Mouse (Mus musculus) MEL-GATA-1-ER (cell line): Measurements from ENCODE around the gene Rcor3.

Source experiments
- DNase-seq: peaks from one replicate; pipeline ENCODE4 v3.0.0-alpha.2; 2012; ENCODE audit warnings: low read depth; ENCODE audit errors: extremely low read depth

Gene Rcor3

DNA sequence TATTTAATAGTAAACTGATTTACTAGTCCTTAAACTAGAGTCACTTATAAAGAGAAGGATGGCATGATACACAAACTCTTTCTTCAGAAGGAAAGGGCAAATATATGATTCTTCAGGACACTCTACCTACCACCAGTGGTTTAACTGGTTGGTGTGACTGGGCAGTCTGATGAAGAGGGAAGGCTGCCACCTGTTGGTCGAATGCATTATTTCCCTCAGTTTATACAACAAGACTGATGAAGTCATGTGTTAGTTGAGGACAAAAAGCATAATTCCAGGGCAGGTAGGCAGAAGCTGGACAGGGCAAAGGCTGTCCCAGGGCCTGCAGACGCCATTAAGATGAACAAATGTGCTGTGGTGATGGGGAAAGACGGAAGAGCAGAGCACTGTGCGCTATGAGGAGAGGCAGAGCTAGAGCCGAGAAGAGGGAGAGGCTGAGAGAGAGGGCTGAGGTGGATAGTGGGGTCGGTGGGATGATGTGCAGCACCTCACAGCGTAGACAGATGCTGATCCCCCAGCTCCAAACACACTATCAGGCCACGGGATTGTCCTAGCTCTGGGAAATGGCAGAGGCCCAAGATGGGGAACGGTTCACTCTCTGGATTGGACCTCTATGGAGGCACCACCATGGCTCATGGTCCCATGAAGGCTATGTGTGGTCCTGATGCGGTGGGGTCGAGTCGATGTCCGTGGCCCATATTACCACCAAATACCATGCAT is 43.3 kb downstream of the Rcor3 start:
- DNase-seq: peak; percentile 49

DNA sequence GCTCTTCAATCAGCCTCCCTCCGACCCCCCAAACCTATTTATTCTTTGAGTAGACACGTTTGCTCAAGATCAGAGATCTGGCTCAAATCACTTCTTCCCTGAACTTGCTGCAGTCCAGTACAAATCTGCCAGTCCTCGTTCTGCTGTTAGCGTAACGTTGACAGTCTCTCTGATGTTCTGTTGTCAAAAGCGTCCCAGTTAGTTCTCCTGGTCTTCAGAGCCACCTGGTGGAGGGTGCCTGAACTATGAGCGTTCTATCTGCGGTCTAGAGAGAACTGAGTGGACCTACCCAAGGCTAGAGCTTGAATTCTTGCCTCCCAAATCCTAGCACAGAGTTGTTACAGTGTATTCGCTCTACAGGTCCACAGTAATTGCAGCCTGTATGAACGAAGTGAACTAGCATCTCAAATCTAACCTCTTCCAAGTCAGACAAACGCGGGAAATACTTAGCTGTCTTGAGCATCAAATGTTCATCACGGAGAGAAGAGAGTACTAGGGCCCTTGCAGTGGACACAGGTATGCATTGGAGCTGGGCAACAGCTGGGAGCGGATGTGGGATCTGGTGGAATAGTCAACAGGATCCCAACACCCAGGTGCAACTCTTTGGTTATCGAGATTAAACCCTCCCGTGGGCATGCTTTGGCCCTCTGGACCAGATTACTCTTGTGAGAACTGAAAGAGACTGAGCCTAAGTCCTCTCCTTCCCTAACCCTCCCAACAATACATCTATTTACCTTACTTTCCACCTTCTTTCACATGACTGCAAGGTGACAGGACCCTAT is 44.8 kb downstream of the Rcor3 start:
- DNase-seq: peak; percentile 76

DNA sequence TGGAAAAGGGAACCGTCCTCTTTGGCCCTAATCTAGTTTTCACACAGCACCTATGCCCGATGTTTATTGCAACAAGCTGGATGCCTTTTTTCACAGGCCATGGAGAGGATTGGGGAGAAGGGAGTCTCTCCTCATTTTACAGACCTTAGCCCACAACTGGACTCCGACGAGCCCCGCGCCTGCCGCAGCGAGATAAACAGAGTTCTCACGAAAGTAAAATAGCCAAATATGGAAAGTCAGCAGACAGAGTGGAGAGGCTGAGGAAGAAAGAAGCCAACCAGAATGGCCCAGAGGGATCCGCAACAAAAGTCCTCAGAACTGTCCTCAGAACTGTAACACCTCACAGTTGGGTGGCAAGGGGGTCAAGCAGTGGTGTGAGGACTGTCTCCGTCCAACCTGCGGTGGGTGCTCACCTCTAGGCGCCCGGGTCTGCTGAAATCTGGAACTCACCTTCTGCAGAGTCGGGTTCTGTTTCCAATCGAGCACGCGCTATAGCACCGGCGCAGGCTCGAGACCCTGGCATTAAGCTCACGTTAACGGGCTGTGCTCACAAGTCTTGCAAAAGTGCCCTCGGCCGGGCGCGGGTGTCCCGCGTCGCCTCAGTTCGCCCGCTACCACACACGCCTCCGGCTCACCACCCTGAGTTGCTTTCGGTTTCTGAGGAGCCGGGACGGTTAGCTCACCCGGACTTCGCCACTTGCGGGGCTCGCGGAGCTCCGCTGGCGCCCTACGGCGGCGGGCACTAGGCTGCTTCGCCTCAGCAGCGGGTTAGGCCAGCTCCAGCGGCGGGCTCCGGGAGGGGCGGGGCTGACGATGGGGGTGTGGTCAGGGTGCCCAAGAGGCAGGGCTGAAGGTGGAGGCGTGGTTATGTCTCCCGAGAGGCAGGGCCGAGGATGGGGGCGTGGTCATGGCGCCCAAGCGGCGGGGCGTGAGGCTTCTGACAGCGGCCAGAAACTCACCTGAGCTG is 45.8 kb downstream of the Rcor3 start, which contains the start of gene Traf5:
Gene Traf5 (minus strand): TSS at position 754 of the 967 bp plus-strand sequence.
- DNase-seq: peak; percentile 59

DNA sequence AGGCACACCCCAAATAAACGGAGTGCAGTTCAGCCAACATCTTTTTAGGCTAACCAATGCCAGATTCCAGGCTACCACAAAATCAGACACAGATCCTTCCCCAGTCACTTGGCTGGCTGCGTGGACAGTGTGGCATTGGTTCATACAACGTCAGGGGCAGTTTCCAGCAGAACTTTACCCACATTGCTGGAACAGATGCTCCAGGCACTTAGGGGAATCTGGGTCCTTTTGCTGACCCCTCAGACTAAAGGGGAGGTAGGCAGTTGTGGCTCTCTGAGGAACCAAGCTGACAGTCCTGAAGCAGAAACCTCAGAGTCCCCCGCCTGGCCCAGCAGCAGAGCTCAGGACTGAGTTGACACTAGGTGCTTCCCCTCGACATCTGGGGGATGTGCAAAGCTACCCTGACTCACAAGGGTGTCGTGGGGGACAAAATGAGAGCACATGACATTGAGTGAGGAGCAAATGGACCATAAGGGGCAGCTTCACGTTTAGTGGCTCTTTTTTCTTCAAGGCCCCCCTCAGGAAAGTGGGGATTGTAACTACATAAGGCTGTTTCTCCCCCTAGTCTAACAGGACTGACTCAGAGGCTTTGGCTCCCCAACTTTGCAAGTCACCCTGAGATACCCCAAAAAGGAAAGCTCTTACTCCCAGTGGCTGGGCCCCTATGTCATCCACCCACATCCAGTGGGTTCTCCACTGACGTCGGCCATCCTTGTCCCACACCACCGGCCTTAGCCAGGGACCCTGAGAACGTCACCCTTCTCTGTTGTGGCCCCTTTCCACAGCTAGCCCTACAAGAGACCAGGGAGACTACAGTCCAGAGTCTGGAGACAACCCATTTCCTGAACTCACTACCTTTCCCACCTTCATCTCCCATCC is 46.9 kb downstream of the Rcor3 start:
- DNase-seq: no peak

DNA sequence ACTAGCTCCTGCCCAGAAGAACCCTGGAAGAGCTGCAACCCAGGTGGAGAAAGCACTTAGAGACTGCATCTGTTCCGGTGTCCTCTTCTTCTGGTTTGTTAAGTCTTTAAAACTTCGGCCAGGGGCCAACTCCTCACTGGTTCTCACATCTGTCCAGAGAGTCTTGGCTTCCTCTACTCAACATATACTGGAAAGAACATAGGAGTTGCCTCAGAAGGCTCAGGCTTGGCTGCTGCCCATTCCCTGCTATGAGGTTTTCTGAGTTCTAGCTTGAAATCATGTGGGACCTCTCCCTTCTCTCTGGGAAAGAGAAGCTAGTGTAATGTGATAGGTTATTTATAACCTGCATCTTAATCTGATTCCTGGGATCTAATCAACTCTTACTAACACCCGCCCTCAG is 47.6 kb downstream of the Rcor3 start:
- DNase-seq: no peak

DNA sequence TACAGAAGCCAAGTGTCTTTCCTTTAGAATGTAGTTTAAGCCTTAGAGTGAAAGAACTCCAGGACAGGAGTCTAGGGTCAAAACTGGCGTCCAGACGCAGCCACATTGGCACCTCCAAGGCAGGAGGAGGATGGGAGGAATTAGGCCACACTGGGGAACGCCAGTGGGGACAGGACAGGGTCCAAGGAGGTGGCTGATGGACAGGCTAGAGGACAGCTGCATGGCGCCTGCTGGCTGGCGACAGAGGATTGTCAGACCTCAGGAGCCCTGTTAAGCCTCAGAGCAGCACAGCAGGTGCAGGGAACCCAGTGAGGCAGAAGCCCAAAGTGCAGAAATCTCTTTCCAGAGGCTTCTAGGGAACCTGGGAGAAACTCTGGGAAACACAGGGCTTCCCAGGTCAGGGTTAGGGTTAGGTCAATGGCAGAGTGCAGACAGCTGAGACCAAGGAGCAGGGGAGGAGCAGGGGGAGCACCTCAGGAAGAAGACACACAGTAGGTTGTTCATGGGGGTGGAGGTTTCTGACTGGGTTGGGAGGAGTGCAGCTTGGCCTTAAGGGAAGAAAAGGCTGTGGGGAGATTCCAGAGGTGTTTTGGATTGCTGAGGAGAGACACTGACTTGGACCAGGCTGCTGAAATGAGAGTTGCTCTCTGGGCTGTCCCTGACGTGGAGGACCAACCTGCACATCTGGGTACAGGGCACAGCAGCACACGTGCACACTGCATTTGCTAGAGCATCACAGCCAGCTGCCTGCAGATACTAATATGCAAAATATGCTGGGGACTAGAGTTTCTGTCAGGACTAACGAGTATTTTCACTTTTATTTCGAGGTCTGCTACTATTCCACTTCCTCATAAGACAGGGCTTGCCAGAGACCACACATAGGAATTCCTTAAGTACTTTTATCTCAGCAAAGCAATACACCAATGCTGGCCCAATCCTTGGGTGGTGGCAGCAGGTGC is 48.4 kb downstream of the Rcor3 start:
- DNase-seq: no peak

DNA sequence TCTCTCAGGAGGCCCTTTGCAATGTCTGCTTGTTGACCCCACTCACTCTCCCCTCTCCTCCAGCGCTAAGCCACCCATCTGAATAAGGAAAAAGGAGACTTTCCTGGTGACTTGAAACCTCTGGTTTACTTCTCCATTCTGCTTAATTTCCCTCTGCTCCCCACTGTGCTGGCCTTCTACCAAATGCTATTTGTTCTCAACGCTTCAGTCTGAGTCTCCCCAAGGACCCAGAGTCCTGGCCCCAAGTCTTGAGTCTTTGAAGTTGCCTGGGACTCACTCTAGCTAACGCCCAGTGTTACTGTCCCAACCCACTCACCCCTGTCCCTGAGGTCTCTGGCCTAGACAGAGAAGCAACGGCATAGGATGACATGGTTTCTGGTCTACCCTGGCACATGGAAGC is 49.9 kb downstream of the Rcor3 start:
- DNase-seq: no peak

DNA sequence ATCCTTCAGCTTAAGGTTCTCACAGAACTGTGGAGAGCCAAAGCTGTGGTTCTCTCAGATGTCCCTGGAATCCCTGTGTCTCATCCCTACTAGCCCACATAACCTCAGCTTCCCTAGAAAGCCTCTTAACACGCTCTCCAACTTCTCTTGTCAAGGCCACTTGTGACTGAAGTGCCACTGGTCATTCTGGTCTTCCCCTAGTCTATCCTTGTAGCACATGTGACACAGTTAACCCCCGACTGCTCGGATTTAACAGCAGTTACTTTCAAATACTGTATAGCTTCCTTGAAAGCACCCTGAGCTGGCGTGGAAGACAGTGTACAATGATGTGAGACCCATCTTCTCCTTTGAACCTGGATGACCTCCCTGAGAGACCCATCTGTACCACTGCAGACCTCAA is 50.8 kb downstream of the Rcor3 start:
- DNase-seq: no peak

DNA sequence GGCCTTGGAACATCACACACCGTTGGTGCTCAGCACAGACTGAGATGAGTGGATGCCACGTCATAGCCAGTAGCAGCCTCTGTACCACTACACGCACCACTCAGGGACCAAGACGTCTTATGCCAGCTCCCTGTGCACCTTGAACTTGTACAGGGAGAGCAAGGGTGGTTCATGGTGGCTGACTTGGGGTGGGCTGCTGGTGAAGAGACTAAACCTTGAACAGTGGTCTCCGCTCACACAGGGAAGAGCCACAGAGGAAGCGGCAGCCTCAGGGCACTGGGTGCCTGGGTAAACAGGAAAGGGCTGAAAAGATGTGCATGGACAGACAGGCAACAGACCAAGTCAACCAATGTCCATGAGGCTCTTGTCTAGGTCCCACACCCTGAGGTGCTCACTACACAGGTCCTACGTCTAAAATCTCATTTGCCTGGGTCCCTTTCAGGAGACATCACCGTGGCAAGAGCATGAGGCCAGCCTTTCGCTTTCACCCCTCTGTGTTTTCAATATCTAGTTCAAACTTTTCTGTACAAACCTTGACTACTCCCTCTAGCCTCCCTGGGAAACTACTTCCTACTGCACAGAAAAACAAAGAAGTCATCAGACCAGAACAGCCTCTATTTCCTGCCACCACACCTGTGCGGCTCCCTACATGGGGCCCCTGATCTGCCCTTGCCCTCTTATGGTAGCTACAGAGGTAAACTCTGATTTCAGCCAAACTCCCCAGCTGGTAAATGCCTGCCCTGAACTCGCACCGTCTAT is 51.4 kb downstream of the Rcor3 start:
- DNase-seq: no peak

DNA sequence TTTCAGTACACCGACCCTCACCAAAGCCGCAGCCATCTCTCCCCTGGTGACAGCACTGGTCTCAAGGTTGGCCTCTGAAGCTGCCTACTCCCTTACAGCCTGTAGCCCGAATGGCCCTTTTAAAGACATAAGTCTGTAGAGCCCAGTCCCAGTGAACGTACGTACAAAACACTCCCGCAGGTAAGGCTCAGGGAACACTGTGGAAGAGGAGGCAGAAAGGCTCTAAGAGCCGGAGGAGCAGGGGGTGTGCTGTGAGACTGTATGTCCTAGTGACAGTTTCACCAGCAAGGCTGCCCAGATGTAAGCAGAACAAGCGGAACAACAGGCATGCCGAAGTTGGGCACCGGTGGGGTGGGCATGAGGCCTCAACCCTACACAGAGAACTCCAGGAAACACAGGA is 52.6 kb downstream of the Rcor3 start:
- DNase-seq: no peak

DNA sequence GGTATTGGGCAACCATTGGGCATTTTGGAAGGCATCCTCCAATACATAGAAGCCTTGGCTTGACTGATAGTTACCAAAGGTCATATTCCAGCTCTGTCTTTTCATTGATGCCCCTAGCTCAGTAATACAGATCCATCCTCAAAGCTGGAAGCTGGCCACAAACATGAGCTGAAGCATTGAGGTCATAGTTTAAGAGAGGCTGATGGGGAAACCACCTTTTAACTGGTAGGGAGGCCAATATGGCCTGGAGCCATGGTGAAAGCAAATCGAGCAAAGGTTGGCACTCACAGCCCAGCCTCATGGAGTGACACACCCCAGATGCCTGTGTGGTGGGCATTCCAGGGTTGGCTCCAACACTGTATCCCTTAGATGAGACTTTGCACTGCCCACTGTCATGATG is 55.2 kb downstream of the Rcor3 start:
- no peak for DNase-seq

DNA sequence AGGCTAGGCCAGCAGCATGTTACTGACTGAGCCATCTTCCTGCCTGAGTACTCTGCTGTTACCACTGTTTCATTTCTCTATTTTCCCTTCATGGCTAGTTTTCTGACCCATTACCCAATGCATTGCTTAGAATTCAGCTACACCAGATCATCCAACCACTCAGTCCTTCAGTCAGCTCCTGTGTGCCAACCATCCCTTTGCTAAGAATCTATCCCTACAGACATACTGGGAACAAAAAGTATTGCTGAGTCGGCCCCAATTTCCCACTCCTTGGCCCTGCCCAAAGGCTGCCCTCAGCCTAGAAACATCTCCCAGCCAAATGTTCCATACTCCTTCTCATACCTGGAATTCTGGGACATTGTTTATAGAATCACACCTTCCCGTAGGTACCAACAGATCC is 56.7 kb downstream of the Rcor3 start:
- no peak for DNase-seq

DNA sequence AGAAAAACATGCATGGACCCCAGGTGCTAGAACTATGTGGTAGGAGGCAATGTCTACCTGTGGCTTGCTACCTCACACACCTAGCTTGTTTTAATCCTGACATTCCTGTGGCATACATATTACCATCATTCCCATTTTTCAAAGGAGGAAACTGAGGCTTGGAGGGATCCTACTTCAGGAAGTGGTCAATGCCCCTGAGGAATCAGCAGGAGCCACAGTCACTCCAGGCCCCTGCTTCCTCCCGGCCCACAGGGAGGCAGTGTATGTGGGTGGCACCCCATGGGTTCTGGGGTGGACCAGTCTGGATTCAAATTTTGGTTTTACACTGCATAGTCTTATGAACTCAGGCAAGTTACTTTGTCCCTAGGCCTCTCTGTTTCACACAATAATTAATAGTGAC is 58.7 kb downstream of the Rcor3 start:
- no peak for DNase-seq

DNA sequence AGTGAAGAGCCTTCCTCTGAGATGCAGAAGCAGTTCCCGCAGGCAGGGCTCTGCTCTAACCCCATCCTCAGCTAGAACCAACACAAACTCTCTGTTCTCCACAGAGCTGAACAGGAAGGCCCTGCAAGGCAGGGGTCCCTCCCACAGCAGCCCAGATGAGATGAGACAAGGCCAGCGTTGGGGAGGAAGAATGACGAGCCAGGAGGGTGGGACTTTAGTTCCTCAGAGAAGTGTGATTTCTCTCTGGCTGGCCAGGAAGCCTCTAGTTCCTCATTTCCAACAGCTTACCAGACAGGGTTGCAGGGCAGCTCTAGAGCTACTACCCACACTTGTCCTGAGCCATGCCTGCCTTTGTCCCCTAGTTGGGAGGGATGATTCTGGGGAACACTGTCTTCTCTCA is 59.5 kb downstream of the Rcor3 start:
- DNase-seq: peak; percentile 87

DNA sequence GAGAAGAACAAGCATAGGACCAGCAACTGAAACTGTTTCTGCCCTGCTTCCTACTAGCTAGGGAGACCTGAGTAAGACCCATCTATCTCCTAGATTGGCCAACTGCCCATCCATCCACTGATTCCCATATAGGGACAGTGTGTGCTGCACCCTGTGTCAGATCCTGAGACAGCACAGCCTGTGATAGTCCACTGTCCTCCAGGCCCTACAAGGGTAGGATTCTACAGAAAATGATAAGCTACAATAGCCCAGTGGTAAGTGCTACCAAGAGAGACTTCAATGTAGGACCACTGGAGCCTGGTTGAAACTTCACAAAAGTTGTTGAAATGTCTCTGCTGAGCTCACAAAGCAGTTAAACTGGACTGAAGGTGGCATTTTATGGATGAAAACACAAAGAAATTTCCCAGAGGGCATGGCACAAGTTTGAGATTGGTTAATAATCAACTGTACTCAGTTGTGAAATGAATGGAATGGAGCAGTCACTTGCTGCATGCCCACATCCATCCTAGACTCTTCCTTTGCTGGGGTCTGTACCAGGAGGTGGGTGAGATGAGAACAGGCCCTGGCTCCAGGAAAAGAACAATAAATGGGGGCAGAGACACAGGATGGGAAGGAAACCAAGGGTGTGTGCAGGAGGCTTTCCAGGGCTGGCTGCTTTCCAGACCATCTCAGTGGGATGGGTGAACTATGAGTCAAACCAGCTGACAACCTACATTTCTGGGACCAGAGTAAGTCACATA is 60.9 kb downstream of the Rcor3 start:
- DNase-seq: no peak

DNA sequence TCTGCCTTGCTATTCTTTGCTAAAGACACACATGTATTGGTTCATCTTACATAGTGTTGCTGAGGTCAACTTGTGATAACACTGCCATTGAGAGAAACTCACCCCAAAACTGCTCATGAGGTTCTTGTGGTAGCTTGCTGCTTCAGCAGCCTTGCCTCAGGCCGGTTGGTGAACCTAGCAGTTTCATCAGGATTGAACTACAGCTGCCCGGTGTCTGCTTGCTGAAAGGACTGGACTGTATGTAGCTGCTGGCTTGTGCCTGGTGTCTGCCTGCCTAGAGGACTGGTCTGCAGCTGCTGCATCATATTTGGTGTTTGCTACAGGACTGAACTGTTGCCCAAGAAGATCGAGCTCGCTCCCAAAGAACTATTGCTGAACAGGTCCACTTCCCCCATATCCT is 61.8 kb downstream of the Rcor3 start:
- no peak for DNase-seq

DNA sequence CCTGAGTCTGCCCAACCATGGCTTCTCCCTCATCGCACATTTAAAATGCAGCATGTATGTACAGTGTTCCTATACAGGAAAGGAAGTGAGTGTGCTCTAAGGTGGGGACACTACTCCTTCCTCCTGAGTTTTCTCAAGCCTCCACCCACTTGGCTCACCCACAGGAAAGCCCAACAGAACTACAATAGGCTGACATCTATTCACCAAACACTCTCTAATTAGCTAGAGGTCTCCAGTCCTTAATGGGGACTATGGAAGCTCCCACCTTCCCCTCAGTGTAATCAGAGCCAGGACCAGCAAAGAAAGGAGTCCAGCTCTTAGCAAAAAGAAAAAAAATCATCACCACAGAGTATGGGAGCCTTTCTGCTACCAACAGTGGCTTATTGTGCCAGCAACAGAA is 63.0 kb downstream of the Rcor3 start:
- DNase-seq: no peak

DNA sequence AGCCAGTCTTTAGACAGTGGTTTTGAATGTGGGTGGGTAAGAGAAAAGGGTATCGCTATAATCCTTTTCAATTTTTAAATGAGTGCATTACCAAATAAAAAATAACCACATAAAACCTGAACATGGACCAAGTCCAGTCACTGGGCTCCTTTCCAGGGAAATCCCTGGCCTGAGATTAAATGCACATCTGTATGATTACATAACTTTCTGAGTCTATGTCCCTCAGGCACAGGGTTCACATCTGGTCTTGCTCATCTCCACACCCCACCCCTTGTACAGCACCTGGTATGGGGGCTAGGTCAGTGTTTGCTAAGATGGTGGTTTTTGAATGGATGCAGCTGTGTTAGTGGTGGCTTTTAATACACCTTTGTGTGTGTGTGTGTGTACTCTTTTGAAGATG is 65.4 kb downstream of the Rcor3 start:
- no peak for DNase-seq
